ENCODE assay signal across 21 mouse cellular contexts in genomic region chr11:32345504-32346297, GRCm38 (mm10). TPM values are rescaled to one million over a fixed set of nuclear protein-coding genes. Genes with fewer than 3 reads are reported as not detected.
DNase-seq lines count a peak whose midpoint lies in the region; ATAC-seq and TF ChIP-seq lines count a peak whose summit lies in the region.
"Had no signal": no experiment of that assay in that cellular context is flagged by ENCODE, and none has a peak within 500 bp of the region (broad histone marks: within the 10 kb centered on the region; RNA-seq: fewer than 3 reads in every experiment).

No protein-coding gene starts in this region.

- no peak overlapping the region for H3K9ac ChIP-seq in heart, embryonic 11.5 days (ENCODE audit: low read depth, low read length)
- no peak overlapping the region for H3K9ac ChIP-seq in lung, embryonic 14.5 days
- H3K9ac ChIP-seq in stomach, embryonic 16.5 days (ENCODE audit: low read length) = 0 out of 2 replicates have a peak overlapping the region, but pooled peaks have one; percentile 3
- H3K9ac ChIP-seq: forebrain, postnatal 0 days; liver, embryonic 12.5 days had no signal

- 70% methylated on average over 6 of the region's 6 CpGs for WGBS in heart, embryonic 11.5 days (ENCODE audit: insufficient replicate concordance)
- WGBS in lung, embryonic 14.5 days = 53% methylated on average over 6 of the region's 6 CpGs
- 52% methylated on average over 6 of the region's 6 CpGs for WGBS in stomach, embryonic 16.5 days

- peaks cover 5% of the 10 kb centered on the region; the same call in 1 of the 2 replicates for H3K27me3 ChIP-seq in heart, embryonic 11.5 days (ENCODE audit: control insufficient read depth, insufficient read depth, low read length)
- H3K27me3 ChIP-seq in lung, embryonic 14.5 days (ENCODE audit: insufficient read depth, low read length) = no peaks in the 10 kb centered on the region
- no peaks in the 10 kb centered on the region for H3K27me3 ChIP-seq in Patski
- no peaks in the 10 kb centered on the region for H3K27me3 ChIP-seq in stomach, embryonic 16.5 days (ENCODE audit: control insufficient read depth, insufficient read depth, low read length)

- H3K27ac ChIP-seq in heart, embryonic 11.5 days (ENCODE audit: low read depth, low read length) = peak overlapping the region; percentile 4; the same call in 1 of the 2 replicates
- no peak overlapping the region for H3K27ac ChIP-seq in lung, embryonic 14.5 days (ENCODE audit: low read depth)
- H3K27ac ChIP-seq in stomach, embryonic 16.5 days (ENCODE audit: low read length) = peak overlapping the region; percentile 86
- H3K27ac ChIP-seq: gastrocnemius, adult 2 months; liver, embryonic 12.5 days had no signal

- in situ Hi-C loops in Patski (cut with MboI; ENCODE audit: low pct_unique_long_range_greater_than_20kb) = loop anchor here (5.0 kb wide), 1 partner anchor 107 kb away; no protein-coding TSS in a partner anchor

- CTCF ChIA-PET in Patski (lab: Charles Lee) = interaction anchor here (1.2 to 2.2 kb wide), 4 partner anchors 20 to 246 kb away, joined by 3 to 5 read pairs (median 3); no protein-coding TSS in a partner anchor

- H3K4me1 ChIP-seq in heart, embryonic 11.5 days (ENCODE audit: control insufficient read depth, insufficient read depth, low read length) = peaks cover 13% of the 10 kb centered on the region
- H3K4me1 ChIP-seq in lung, embryonic 14.5 days (ENCODE audit: insufficient read depth) = no peaks in the 10 kb centered on the region
- H3K4me1 ChIP-seq in stomach, embryonic 16.5 days (ENCODE audit: control insufficient read depth, insufficient read depth, low read length) = peaks cover 37% of the 10 kb centered on the region

- DNase-seq in heart, adult 11 months = no peak
- peak; percentile 57 for DNase-seq in lung, embryonic 14.5 days
- DNase-seq in lung, postnatal 10 days = no peak
- no peak for DNase-seq in Patski (ENCODE audit: low read depth, low spot score)
- no peak for DNase-seq in retina, postnatal 1 day
- DNase-seq in layer of hippocampus, postnatal 10 days (ENCODE audit: low spot score in 2 of 2) = no peak
- DNase-seq: adrenal gland, postnatal 25 days; cerebellum, adult 9-11 months; forebrain, postnatal 0 days; gastrocnemius, adult 2 months; heart, adult 18-20 months; heart, postnatal 36 days; left cerebral cortex, postnatal 4 days; right cerebral cortex, postnatal 14 days; thymus, adult 2 months had no signal

- ATAC-seq in heart, embryonic 11.5 days (replicated peaks; ENCODE audit: insufficient number of reproducible peaks, low FRiP score, low TSS enrichment) = no peak
- no peak for ATAC-seq in lung, embryonic 14.5 days (ENCODE audit: insufficient read depth)
- ATAC-seq in Patski = peak; percentile 15
- peak; percentile 54; the same call in 1 of the 2 replicates for ATAC-seq in stomach, embryonic 16.5 days (ENCODE audit: insufficient read depth, low FRiP score)
- ATAC-seq: forebrain, postnatal 0 days; liver, embryonic 12.5 days; midbrain, embryonic 16.5 days had no signal

- POLR2A ChIA-PET in Patski (lab: Charles Lee) = interaction anchor here (0.6 kb wide), 2 partner anchors 48 to 432 kb away, joined by 3 to 8 read pairs; no protein-coding TSS in a partner anchor

- TF ChIP-seq CTCF in lung, embryonic 14.5 days (IDR thresholded peaks at IDR 0.05; ENCODE audit: low read depth) = no peak
- TF ChIP-seq CTCF in Patski (IDR thresholded peaks at IDR 0.05) = no peak

- no peak overlapping the region for H3K4me2 ChIP-seq in heart, embryonic 11.5 days
- no peak overlapping the region for H3K4me2 ChIP-seq in lung, embryonic 14.5 days
- H3K4me2 ChIP-seq in stomach, embryonic 16.5 days (ENCODE audit: low read depth, low read length) = no peak overlapping the region
- H3K4me2 ChIP-seq: liver, embryonic 12.5 days had no signal

- no peak overlapping the region for H3K4me3 ChIP-seq in heart, embryonic 11.5 days (ENCODE audit: low read depth, low read length)
- H3K4me3 ChIP-seq in lung, embryonic 14.5 days (ENCODE audit: low read depth, low read length) = no peak overlapping the region
- H3K4me3 ChIP-seq in stomach, embryonic 16.5 days (replicated peaks; ENCODE audit: low read length) = no peak overlapping the region
- H3K4me3 ChIP-seq: gastrocnemius, adult 2 months; liver, embryonic 12.5 days had no signal

- no peaks in the 10 kb centered on the region for H3K9me3 ChIP-seq in heart, embryonic 11.5 days (replicated peaks; ENCODE audit: control insufficient read depth, low read length)
- no peaks in the 10 kb centered on the region for H3K9me3 ChIP-seq in lung, embryonic 14.5 days (ENCODE audit: low read depth, low read length)
- no peaks in the 10 kb centered on the region for H3K9me3 ChIP-seq in stomach, embryonic 16.5 days (replicated peaks; ENCODE audit: control insufficient read depth, low read length)
- H3K9me3 ChIP-seq: liver, embryonic 12.5 days had no signal

- H3K36me3 ChIP-seq in heart, embryonic 11.5 days (ENCODE audit: control insufficient read depth, insufficient read depth, low read length) = no peaks in the 10 kb centered on the region
- H3K36me3 ChIP-seq in lung, embryonic 14.5 days (ENCODE audit: insufficient read depth) = peaks cover 4% of the 10 kb centered on the region; the same call in 1 of the 2 replicates
- H3K36me3 ChIP-seq in stomach, embryonic 16.5 days (ENCODE audit: control insufficient read depth, insufficient read depth, low read length) = no peaks in the 10 kb centered on the region
- H3K36me3 ChIP-seq: liver, embryonic 12.5 days had no signal

RNA-seq across cellular contexts. Expression of gene Sh3pxd2b, which starts 1.9 kb away (rescaled TPM):
- 14.8 and 15.3 TPM in 2 replicates for polyA plus RNA-seq in heart, embryonic 11.5 days (2014; fragmentation: Nextera tagmentation; extraction: Ambion mirVana)
- 31.2 and 31.7 TPM in 2 replicates for polyA plus RNA-seq in lung, embryonic 14.5 days (2014; fragmentation: Nextera tagmentation; extraction: Ambion mirVana)
- polyA plus RNA-seq in Patski (2021) = 38.4 TPM
- 21.3 and 21.5 TPM in 2 replicates for polyA plus RNA-seq in stomach, embryonic 16.5 days (2015; fragmentation: Nextera tagmentation; extraction: Ambion mirVana)
- total RNA-seq in layer of hippocampus, postnatal 10 days (2021) = 10 to 100 TPM; 28.3 to 28.5 TPM

RNA-seq across cellular contexts. Expression of gene Hbq1a, which starts 45.8 kb away (rescaled TPM):
- polyA plus RNA-seq in heart, embryonic 11.5 days (2014; fragmentation: Nextera tagmentation; extraction: Ambion mirVana) = 0.64 and 1.2 TPM in 2 replicates
- 0.45 and 0.83 TPM in 2 replicates for polyA plus RNA-seq in lung, embryonic 14.5 days (2014; fragmentation: Nextera tagmentation; extraction: Ambion mirVana)
- not detected for polyA plus RNA-seq in Patski (2021)
- polyA plus RNA-seq in stomach, embryonic 16.5 days (2015; fragmentation: Nextera tagmentation; extraction: Ambion mirVana) = 0.62 and 1.2 TPM in 2 replicates
- 1 to 10 TPM; 1.6 to 2.7 TPM for total RNA-seq in layer of hippocampus, postnatal 10 days (2021)
- total RNA-seq: adrenal gland, postnatal 25 days; ES-E14; gastrocnemius, adult 2 months had no signal
- polyA plus RNA-seq: large intestine, adult 2 months; thymus, adult 2 months had no signal

RNA-seq across cellular contexts. Expression of gene Hba-a2, which starts 49.4 kb away (rescaled TPM):
- 18,841 and 22,217 TPM in 2 replicates for polyA plus RNA-seq in heart, embryonic 11.5 days (2014; fragmentation: Nextera tagmentation; extraction: Ambion mirVana)
- polyA plus RNA-seq in lung, embryonic 14.5 days (2014; fragmentation: Nextera tagmentation; extraction: Ambion mirVana) = 11,972 and 11,979 TPM in 2 replicates
- polyA plus RNA-seq in Patski (2021) = not detected
- polyA plus RNA-seq in stomach, embryonic 16.5 days (2015; fragmentation: Nextera tagmentation; extraction: Ambion mirVana) = 13,147 and 13,964 TPM in 2 replicates
- total RNA-seq in layer of hippocampus, postnatal 10 days (2021) = 100 to 1,000 TPM; 562 to 789 TPM

RNA-seq across cellular contexts. Expression of gene Hbq1b, which starts 58.9 kb away (rescaled TPM):
- 23.0 and 24.4 TPM in 2 replicates for polyA plus RNA-seq in heart, embryonic 11.5 days (2014; fragmentation: Nextera tagmentation; extraction: Ambion mirVana)
- polyA plus RNA-seq in lung, embryonic 14.5 days (2014; fragmentation: Nextera tagmentation; extraction: Ambion mirVana) = 1.8 and 2.1 TPM in 2 replicates
- not detected for polyA plus RNA-seq in Patski (2021)
- polyA plus RNA-seq in stomach, embryonic 16.5 days (2015; fragmentation: Nextera tagmentation; extraction: Ambion mirVana) = 3.3 and 5.5 TPM in 2 replicates
- total RNA-seq in layer of hippocampus, postnatal 10 days (2021) = 1 to 10 TPM; 2.3 to 4.1 TPM
- total RNA-seq: gastrocnemius, adult 2 months had no signal
- polyA plus RNA-seq: large intestine, adult 2 months had no signal

Comparison
In these comparisons a context has a peak if more than half of its experiments do, and no peak if none do; other contexts are left out.
1. ATAC-seq: peak in Patski (single experiment) and stomach, embryonic 16.5 days (single experiment); none in heart, embryonic 11.5 days (single experiment) and lung, embryonic 14.5 days (single experiment).
2. RNA of gene Hba-a2, which starts 49.4 kb away (polyA plus RNA-seq): 18,841 to 22,217 TPM in heart, embryonic 11.5 days, 13,147 to 13,964 TPM in stomach, embryonic 16.5 days and 11,972 to 11,979 TPM in lung, embryonic 14.5 days; not detected in Patski (single experiment); every median in the first group is over 1,000 times any median in the second.